Mouse (Mus musculus) liver, adult 2 months (tissue): ENCODE measurements around the gene Ms4a6c. TPM values are rescaled to one million over a fixed set of nuclear protein-coding genes. Genes with fewer than 3 reads are reported as not detected.
A peak's percentile ranks its signal among the peaks of the same experiment; 100 is the strongest.
"Not testable (repeated sequence)": the region's sequence is repeated elsewhere in the genome, so short reads cannot be mapped to it uniquely, and the experiment has no call there.

Experiments
- DNase-seq: peaks from one replicate; pipeline ENCODE4 v3.0.0-alpha.2; 2011; ENCODE audit warnings: low read depth, low spot score; ENCODE audit errors: extremely low read depth
- H3K27ac ChIP-seq: fragments of 200-500 bp; replicated peaks from 2 replicates; pipeline ENCODE4 v1.5.1; 2012; ENCODE audit warnings: low read depth, mild to moderate bottlenecking, control low read depth, inconsistent platforms, low read length; ENCODE audit not compliant: insufficient read depth
- H3K27me3 ChIP-seq: fragments of 200-500 bp; 2 replicates; pipeline ENCODE4 v1.6.1; 2012; ENCODE audit warnings: mild to moderate bottlenecking, moderate library complexity, low read length, inconsistent platforms; ENCODE audit not compliant: control insufficient read depth, insufficient read depth
- H3K36me3 ChIP-seq: fragments of 200-500 bp; 2 replicates; pipeline ENCODE4 v1.6.1; 2012; ENCODE audit warnings: low read length, inconsistent platforms; ENCODE audit not compliant: control insufficient read depth, insufficient read depth
- H3K4me1 ChIP-seq: fragments of 200-500 bp; 2 replicates; pipeline ENCODE4 v1.6.1; 2011; ENCODE audit warnings: low read length; ENCODE audit not compliant: control insufficient read depth, insufficient read depth
- H3K4me3 ChIP-seq: fragments of 200-500 bp; 2 replicates; pipeline ENCODE4 v1.5.1; 2011; ENCODE audit warnings: low read depth, mild to moderate bottlenecking, control low read depth, low read length, moderate library complexity; ENCODE audit not compliant: insufficient read depth
- H3K79me2 ChIP-seq: fragments of 200-500 bp; 2 replicates; pipeline ENCODE4 v1.6.1; 2012; ENCODE audit warnings: inconsistent platforms, mild to moderate bottlenecking, low read length, moderate library complexity; ENCODE audit not compliant: control insufficient read depth, insufficient read depth
- H3K9ac ChIP-seq: fragments of 200-500 bp; 2 replicates; pipeline ENCODE4 v1.6.1; 2012; ENCODE audit warnings: low read depth, mild to moderate bottlenecking, control low read depth, inconsistent platforms, low read length
- CTCF ChIP-seq: fragments of 200-500 bp; IDR thresholded peaks from 2 replicates; pipeline ENCODE4 v1.5.1; 2011; ENCODE audit warnings: low read depth, low read length, control low read depth
- POLR2A ChIP-seq: fragments of 200-500 bp; IDR thresholded peaks from 2 replicates; pipeline ENCODE4 v1.6.1; 2011; ENCODE audit warnings: low read length, control low read depth; ENCODE audit not compliant: insufficient read depth; ENCODE audit errors: extremely low read depth
- WGBS: fragments of 180-500 bp; shearing (Covaris S2); methylation state at CpG from one replicate; pipeline ENCODE4 v1.1.7; 2018; 5-methylcytosine and 5-hydroxymethylcytosine counted together
- polyA plus RNA-seq: library from polyadenylated mRNA; depleted of rRNA; stranded (reverse); fragments of >200 nt; gene quantifications from 2 replicates; pipeline ENCODE4 v1.2.3, GENCODE M21; 2012
- total RNA-seq: library from RNA; depleted of rRNA; stranded (reverse); fragments of >200 nt; gene quantifications from 2 replicates; pipeline ENCODE4 v1.2.3, GENCODE M21; 2014

The Ms4a6c gene
- total and polyA plus RNA-seq, 2 experiments: 1.8 to 6.6 TPM

- Histone ChIP-seq H3K79me2 (no peaks in the 10 kb centered on the region), H3K36me3 (no peaks in the 10 kb centered on the region), H3K4me1 (peaks cover 5% of the 10 kb centered on the region), H3K4me3 (no peak overlapping the region), H3K9ac (no peak overlapping the region), H3K27ac (no peak overlapping the region), H3K27me3 (no peaks in the 10 kb centered on the region)
- 21% methylated on average over 5 of the region's 5 CpGs for WGBS
- peak; percentile 71 for DNase-seq
- TF ChIP-seq CTCF (no peak), POLR2A (no peak)
Observed at GRCm38 (mm10) chr19:11466471-11466870, 2.7 kb upstream of the Ms4a6c start.

- not testable (repeated sequence) for H3K79me2 ChIP-seq, DNase-seq, H3K27me3 ChIP-seq, H3K9ac ChIP-seq, H3K4me3 ChIP-seq, H3K36me3 ChIP-seq, H3K27ac ChIP-seq, H3K4me1 ChIP-seq
- 74% methylated on average over 1 of the region's 1 CpGs for WGBS
Observed at GRCm38 (mm10) chr19:11468361-11468760, 805 bp upstream of the Ms4a6c start.

- 86% methylated on average over 2 of the region's 2 CpGs for WGBS
- TF ChIP-seq POLR2A: no peak
- no peak for TF ChIP-seq CTCF
- H3K79me2 ChIP-seq: no peaks in the 10 kb centered on the region
- H3K27me3 ChIP-seq: no peaks in the 10 kb centered on the region
- H3K27ac ChIP-seq: no peak overlapping the region
- no peaks in the 10 kb centered on the region for H3K36me3 ChIP-seq
- H3K4me1 ChIP-seq: no peaks in the 10 kb centered on the region
- DNase-seq: no peak
- H3K9ac ChIP-seq: no peak overlapping the region
- no peak overlapping the region for H3K4me3 ChIP-seq
Observed at GRCm38 (mm10) chr19:11479714-11480113, 10.5 kb downstream of the Ms4a6c start.

GRCm38 (mm10) chr19:11482684-11483083 lies 13.5 kb downstream of the Ms4a6c start:
- H3K4me3 ChIP-seq: no peak overlapping the region
- H3K27ac ChIP-seq: no peak overlapping the region
- no peak for DNase-seq
- H3K9ac ChIP-seq: no peak overlapping the region
- 93% methylated on average over 2 of the region's 2 CpGs for WGBS
- H3K27me3 ChIP-seq: no peaks in the 10 kb centered on the region
- H3K79me2 ChIP-seq: no peaks in the 10 kb centered on the region
- no peaks in the 10 kb centered on the region for H3K36me3 ChIP-seq
- H3K4me1 ChIP-seq: no peaks in the 10 kb centered on the region
- TF ChIP-seq CTCF: no peak
- TF ChIP-seq POLR2A: no peak

GRCm38 (mm10) chr19:11483941-11484340 lies 14.8 kb downstream of the Ms4a6c start:
- WGBS: 71% methylated on average over 4 of the region's 4 CpGs
- no peak overlapping the region for H3K27ac ChIP-seq

DNA sequence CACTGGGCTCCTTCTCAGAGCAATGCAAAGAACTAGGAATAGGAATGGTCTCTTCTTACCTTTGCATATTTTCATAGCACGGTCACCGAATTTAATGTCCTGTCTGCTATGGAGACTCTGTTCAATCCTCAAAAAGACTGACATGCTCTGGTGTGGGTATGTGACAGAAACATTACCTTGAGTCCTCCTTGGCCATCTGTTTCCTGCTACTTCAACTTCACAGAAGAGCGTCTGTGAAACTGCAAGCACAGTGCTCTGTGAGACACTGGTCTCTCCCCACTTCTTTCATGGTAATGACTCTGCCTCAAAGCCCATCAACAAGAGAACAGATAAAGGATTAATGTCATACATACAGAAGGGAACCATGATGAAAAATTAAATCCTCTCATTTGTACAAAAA lies 15.2 kb downstream of the Ms4a6c start:
- no peak overlapping the region for H3K27ac ChIP-seq
- DNase-seq: no peak
- no peak overlapping the region for H3K4me3 ChIP-seq
- TF ChIP-seq CTCF (no peak), POLR2A (no peak)
- H3K4me1 ChIP-seq: no peaks in the 10 kb centered on the region
- WGBS: 84% methylated on average over 3 of the region's 3 CpGs
- H3K9ac ChIP-seq: no peak overlapping the region
- H3K36me3 ChIP-seq: no peaks in the 10 kb centered on the region
- H3K27me3 ChIP-seq: no peaks in the 10 kb centered on the region
- H3K79me2 ChIP-seq: no peaks in the 10 kb centered on the region

More at GRCm38 (mm10) chr19:11483941-11484340, 14.8 kb downstream of the Ms4a6c start:
- H3K4me3 ChIP-seq: no peak overlapping the region
- TF ChIP-seq POLR2A: no peak
- TF ChIP-seq CTCF: no peak
- no peaks in the 10 kb centered on the region for H3K79me2 ChIP-seq
- DNase-seq: no peak
- H3K9ac ChIP-seq: no peak overlapping the region
- no peaks in the 10 kb centered on the region for H3K4me1 ChIP-seq
- no peaks in the 10 kb centered on the region for H3K27me3 ChIP-seq
- no peaks in the 10 kb centered on the region for H3K36me3 ChIP-seq
